Mouse (Mus musculus) lung, postnatal 10 days (tissue): ENCODE data around the gene Slc41a1.
"Not testable (repeated sequence)": the region's sequence is repeated elsewhere in the genome, so short reads cannot be mapped to it uniquely, and the experiment has no call there.

Experiments
- DNase-seq: peaks from one replicate; pipeline ENCODE4 v3.0.0; 2021

Slc41a1 gene

DNA sequence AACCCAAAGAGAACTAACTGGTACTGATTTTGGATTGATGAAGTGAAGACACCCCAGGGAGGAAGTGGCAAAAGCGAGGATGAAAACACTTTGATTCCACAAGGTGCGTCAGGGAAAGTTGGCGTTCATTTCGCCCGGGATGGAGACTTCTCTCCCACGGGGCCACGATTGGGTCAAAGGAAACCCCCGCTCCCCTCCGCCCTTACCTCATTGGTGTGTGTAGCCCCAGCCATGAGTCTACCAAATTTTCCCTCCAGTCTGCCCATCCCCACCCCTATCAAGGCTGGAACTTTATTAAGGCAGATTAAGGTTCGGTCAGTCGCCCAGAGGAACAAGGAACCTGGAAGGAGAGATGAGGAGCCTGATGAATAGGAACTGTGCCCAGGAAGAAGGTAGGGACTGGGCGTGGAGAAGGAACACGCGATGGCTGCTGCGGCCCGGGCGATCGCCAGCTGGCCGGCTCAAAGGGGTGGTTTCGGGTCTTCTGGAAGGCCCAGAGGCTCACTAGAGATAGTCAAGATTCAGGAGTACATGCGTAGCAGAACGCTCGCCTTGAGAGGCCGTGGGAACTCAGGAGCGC, at the start of gene Slc41a1:
Slc41a1 (plus strand) TSS at position 287 of the 580 bp plus-strand sequence.
- no peak for DNase-seq

GRCm38 (mm10) chr1:131794591-131794990, 32.7 kb upstream of the Slc41a1 start:
- DNase-seq = peak; percentile 32

DNA sequence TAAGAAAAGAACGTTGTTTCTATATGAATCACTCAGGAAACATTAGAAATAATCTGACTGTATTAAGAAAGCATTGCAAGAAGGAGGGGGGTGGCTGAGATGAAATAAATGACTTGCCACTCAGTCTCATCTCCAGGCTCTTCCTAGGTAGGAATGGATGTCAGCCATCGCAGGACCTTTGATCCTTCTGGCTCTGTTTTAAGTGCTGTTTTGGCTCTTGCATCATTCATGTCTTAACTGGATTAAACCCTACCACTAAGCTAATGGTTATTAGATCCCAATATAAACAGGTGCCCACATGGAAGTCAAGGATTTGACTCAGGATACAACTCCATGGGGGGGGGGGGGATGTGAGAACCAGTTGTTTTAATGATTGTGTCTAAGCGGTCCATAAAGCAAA, 32.1 kb upstream of the Slc41a1 start:
- no peak for DNase-seq

DNA sequence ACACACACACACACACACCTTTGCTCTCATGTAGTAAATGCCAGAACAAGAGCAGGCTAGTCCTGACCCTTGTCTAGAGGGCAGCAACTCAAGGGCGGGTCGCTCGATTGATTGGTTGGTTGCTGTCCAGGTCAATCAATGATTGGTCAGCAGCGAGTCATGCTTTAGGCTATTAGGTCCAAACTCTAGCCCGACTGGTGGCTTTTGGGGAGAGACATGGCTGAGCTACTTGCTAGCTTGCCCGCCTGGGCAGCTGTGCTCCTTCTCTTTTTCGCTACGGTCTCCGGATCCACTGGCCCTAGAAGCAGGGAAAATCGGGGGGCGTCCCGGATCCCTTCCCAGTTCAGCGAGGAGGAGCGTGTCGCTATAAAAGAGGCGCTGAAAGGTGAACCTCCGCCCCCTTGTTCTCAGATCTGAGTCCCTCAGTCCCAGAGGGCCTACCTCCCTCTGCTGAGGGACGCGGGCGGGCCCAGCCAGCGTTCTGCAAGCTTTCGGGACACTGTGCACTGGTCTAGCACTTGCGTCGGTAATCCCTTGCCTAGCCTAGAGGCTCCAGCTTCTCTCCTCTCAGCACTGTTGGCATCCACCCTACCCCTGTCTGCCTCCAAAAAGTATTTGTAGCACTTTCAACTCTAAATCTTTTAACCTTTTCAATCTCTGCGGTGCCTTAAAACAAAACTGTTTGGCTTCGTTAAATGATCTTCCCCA, 29.9 kb upstream of the Slc41a1 start, which contains the start of gene Pm20d1:
Pm20d1 (plus strand) TSS at position 180 of the 708 bp plus-strand sequence.
- DNase-seq = peak; percentile 68

DNA sequence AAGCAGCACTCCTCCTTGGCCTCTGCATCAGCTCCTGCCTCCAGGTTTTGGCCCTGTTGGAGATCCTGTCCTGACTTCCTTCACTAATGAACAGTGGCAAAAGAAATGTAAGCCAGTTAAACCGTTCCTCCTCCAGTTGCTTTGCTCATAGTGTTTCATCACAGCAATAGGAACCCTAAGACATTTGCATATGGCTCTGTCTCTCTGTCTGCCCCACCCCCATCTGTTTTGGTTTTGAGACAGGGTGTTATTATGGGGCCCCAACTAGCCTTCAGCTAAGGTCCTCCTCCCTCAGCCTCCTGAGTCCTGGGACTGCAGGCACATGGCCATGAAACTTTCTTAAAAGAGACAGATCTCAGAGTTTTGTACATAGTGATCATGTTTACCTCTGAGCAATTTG, 27.3 kb upstream of the Slc41a1 start:
- no peak for DNase-seq

DNA sequence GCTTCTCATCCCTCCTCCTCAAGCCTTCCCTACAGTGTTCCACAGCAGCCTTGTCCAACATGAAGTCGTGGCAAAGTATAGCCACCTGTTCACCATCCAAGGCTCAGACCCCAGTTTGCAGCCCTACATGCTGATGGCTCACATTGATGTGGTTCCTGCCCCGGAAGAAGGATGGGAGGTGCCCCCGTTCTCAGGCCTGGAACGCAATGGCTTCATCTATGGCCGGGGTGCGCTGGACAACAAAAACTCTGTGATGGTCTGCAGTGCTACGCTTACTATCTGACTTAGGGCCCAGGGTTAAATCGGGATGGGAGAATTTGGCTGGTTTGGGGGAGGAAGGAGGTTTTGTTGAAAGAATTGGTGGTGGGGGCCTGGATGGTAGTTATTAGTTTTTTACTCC, 26.2 kb upstream of the Slc41a1 start:
- no peak for DNase-seq

- no peak for DNase-seq
Measured at GRCm38 (mm10) chr1:131802652-131803051, 24.6 kb upstream of the Slc41a1 start.

GRCm38 (mm10) chr1:131804166-131804565, 23.1 kb upstream of the Slc41a1 start:
- no peak for DNase-seq

DNA sequence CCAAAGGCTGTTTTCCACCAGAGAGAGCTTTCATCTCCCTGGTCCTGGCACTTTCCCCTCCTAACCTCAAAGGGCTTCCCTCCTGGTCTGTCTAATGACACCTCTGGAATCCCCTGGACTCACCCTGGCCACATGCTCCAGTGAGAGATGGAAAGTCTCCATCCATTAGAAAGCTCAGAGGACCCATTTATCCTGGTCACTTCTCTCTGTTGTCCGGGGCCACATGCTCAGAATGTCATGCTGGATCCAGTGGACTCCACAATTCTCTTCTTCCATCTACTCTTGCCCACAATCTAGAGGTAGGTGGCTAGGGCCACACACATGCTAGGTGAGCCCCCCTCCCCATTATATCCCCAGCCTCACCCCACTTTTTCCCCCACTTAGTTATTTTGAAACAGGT, 18.3 kb upstream of the Slc41a1 start:
- DNase-seq = no peak

- DNase-seq = no peak
Measured at GRCm38 (mm10) chr1:131809651-131810050, 17.6 kb upstream of the Slc41a1 start.

- DNase-seq = no peak
Measured at GRCm38 (mm10) chr1:131811393-131811792, 15.9 kb upstream of the Slc41a1 start.

GRCm38 (mm10) chr1:131812006-131812405, 15.3 kb upstream of the Slc41a1 start:
- DNase-seq = peak; percentile 15

GRCm38 (mm10) chr1:131812631-131813295, 14.5 kb upstream of the Slc41a1 start:
- no peak for DNase-seq

- no peak for DNase-seq
Measured at GRCm38 (mm10) chr1:131813731-131814130, 13.6 kb upstream of the Slc41a1 start.

DNA sequence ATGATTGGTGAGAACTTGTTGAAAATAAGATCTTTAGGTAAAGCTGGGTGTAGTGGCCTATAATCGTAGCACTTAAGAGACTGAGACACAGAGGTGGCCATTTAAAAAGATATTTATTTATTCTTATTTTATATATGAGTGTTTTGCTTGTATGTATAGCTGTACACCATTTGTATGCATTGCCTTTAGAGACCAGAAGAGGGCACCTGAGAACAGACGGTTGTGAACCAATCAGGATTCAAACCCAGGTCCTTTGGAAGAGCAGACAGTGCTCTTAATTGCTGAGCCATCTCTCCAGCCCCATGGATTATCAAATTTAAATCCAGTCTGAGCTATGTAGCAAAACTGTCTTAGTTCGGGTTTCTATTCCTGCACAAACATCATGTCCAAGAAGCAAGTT, 13.1 kb upstream of the Slc41a1 start:
- no peak for DNase-seq

DNA sequence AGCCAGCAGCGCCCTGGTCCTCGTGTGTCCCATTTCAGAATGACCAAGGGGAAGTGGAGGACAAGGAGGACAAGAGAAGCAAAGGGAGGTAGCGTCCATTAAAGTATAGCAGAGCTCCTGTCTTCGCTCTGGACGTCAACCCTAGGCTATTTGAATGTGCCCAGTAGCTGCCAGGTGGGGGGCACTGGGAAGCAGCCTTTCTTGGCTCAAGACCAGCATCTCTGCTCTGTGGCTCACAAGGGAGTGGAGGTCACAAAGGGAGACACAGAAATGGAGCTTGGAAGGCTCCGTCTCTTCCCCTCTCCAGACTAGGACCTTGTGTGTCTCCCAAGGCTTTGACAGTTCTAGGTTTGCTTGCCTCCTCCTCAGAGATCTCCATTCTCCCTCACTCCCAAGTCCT, 10.4 kb upstream of the Slc41a1 start:
- DNase-seq = no peak

- not testable (repeated sequence) for DNase-seq
Measured at GRCm38 (mm10) chr1:131820353-131820752, 6.9 kb upstream of the Slc41a1 start.

- no peak for DNase-seq
Measured at GRCm38 (mm10) chr1:131820887-131821328, 6.4 kb upstream of the Slc41a1 start.

DNA sequence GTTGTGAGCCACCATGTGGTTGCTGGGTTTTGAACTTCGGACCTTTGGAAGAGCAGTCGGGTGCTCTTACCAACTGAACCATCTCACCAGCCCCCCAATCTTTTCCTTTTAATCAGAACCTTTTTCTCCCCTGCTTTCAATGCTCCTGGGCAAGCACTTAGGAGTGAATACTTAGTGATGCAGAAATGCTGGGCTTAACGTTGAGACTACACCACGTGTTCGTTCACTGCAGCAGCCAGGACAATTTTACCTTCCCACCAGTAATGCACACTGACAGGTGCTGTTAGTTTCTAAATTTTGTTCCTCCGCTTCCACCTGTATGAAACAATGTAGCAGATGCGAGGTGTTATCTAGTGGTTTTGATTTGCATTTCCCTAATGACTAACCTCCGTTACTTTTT, 5.0 kb upstream of the Slc41a1 start:
- no peak for DNase-seq

DNA sequence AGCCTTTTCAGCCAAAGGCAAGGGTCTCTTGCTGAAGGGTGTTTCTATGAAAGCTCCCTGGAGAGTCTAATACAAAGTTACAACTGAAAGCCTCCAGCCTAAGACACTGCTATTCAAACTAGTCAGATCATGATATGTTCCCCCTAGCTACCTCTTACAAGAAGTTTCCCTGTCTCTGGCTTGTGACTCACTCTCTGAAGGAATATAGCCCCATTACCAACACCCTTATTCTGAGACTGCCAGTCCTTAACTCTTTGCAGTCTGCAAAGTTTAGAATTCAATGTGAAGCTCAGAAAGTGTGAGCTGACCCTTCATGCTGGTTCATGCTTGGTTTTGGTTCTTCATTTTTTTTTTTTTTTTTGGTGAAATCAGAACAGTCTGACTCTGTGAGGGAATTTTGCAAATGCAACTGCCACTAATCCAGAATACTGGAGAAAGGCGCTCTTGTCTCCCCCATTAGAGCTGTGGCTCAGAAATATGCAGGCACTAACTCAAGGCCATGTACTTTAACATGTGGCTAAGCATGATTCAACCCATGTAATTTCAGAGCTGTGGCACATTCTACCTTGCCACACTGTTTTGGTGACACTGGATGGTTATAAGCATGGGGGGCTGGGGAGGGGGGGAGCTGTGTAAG, 4.3 kb upstream of the Slc41a1 start:
- DNase-seq = no peak

DNA sequence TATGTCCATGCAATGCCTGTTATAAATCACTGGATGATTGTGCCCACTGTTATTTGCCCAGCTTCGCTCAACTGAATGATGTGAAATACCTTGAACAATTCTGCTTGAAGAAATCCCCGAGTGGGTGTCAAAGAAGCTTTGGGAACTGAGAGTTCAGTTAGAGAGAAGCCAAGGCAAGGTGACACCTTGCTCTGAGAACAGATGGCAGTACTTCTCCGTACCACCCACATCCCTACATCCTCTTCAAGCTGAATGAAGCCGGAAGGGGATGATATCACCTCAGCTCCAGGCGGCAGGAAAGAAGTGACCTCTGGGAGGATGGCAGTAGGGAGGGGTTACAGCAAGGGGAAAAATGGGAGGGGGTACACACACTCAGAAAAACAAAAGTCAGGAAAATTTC, 3.7 kb upstream of the Slc41a1 start:
- DNase-seq = no peak

GRCm38 (mm10) chr1:131824528-131825181, 2.6 kb upstream of the Slc41a1 start:
- no peak for DNase-seq

DNA sequence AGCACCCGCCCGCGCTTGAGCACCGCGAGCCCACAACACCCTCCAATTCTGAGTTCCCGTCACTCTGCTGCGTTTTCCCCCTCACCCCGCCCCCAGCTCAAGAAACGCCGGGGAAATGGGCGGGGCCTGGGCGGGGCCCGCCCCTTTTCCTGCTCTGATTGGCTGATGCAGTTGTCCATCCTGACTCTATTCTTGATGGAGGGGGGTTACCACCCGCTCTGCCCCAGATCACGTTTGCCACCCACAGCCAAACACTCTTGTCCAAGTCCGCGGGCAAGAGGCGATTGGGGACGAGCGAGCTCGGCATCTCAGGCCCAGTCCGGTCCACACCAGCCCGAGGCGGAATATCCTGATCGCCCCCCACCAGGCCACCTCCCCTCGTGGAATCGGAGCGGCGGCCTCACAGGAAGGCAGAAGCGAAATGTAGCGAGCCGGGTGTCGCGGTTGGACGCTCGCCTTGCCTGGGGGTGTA, 530 bp downstream of the Slc41a1 start:
- DNase-seq = peak; percentile 95
